Mouse (Mus musculus) frontal cortex, postnatal 36 days (tissue): ENCODE measurements around the gene Fez2.

Experiments
- DNase-seq, 2 experiments: peaks; one replicate each; pipeline ENCODE4 v3.0.0; 2022; ENCODE audit warnings: low spot score in 2 of 2

Gene Fez2

GRCm38 (mm10) chr17:78366070-78366469 lies 51.9 kb downstream of the Fez2 start:
- no peak for DNase-seq

GRCm38 (mm10) chr17:78364555-78365302 lies 53.2 kb downstream of the Fez2 start:
- no peak for DNase-seq

GRCm38 (mm10) chr17:78361939-78362728 lies 55.8 kb downstream of the Fez2 start:
- no peak for DNase-seq

GRCm38 (mm10) chr17:78358251-78358726 lies 59.7 kb downstream of the Fez2 start:
- DNase-seq = no peak

GRCm38 (mm10) chr17:78357753-78358152 lies 60.2 kb downstream of the Fez2 start:
- no peak for DNase-seq

- DNase-seq = no peak
Observed at GRCm38 (mm10) chr17:78355611-78356010, 62.3 kb downstream of the Fez2 start.

GRCm38 (mm10) chr17:78354871-78355270 lies 63.1 kb downstream of the Fez2 start:
- DNase-seq = no peak

- DNase-seq = no peak
Observed at GRCm38 (mm10) chr17:78354411-78354810, 63.5 kb downstream of the Fez2 start.

GRCm38 (mm10) chr17:78352500-78352855 lies 65.5 kb downstream of the Fez2 start:
- no peak for DNase-seq

GRCm38 (mm10) chr17:78351676-78352499 lies 66.1 kb downstream of the Fez2 start:
- no peak for DNase-seq

- no peak for DNase-seq
Observed at GRCm38 (mm10) chr17:78347111-78347801, 70.7 kb downstream of the Fez2 start.

GRCm38 (mm10) chr17:78343688-78344087 lies 74.3 kb downstream of the Fez2 start:
- DNase-seq = no peak

GRCm38 (mm10) chr17:78335250-78335649 lies 82.7 kb downstream of the Fez2 start:
- DNase-seq = no peak

GRCm38 (mm10) chr17:78333275-78333674 lies 84.7 kb downstream of the Fez2 start:
- no peak for DNase-seq

- no peak for DNase-seq
Observed at GRCm38 (mm10) chr17:78331438-78331837, 86.5 kb downstream of the Fez2 start.

- DNase-seq = no peak
Observed at GRCm38 (mm10) chr17:78328287-78328686, 89.7 kb downstream of the Fez2 start.

GRCm38 (mm10) chr17:78327187-78327586 lies 90.8 kb downstream of the Fez2 start:
- DNase-seq = no peak

- no peak for DNase-seq
Observed at GRCm38 (mm10) chr17:78326381-78326780, 91.6 kb downstream of the Fez2 start.

- no peak for DNase-seq
Observed at GRCm38 (mm10) chr17:78325761-78326332, 92.1 kb downstream of the Fez2 start.

GRCm38 (mm10) chr17:78322369-78323335 lies 95.3 kb downstream of the Fez2 start:
- no peak for DNase-seq
